Mouse (Mus musculus) heart, adult 11 months (tissue): ENCODE measurements around the gene Kcnk2.

Experiments used
- DNase-seq: peaks from one replicate; pipeline ENCODE4 v3.0.0; 2022

Gene Kcnk2

GRCm38 (mm10) chr1:189402223-189402943 is at the start of gene Kcnk2:
Gene Kcnk2, minus strand, starts transcription at chr1:189402273.
- peak; percentile 61 for DNase-seq

GRCm38 (mm10) chr1:189440741-189441140 is 38.7 kb upstream of the Kcnk2 start:
- peak; percentile 80 for DNase-seq

GRCm38 (mm10) chr1:189437126-189437525 is 35.1 kb upstream of the Kcnk2 start:
- DNase-seq: peak; percentile 95

- DNase-seq: peak; percentile 28
Observed at GRCm38 (mm10) chr1:189435452-189435851, 33.4 kb upstream of the Kcnk2 start.

GRCm38 (mm10) chr1:189431479-189431878 is 29.4 kb upstream of the Kcnk2 start:
- DNase-seq: no peak

GRCm38 (mm10) chr1:189430534-189430933 is 28.5 kb upstream of the Kcnk2 start:
- peak; percentile 85 for DNase-seq

GRCm38 (mm10) chr1:189429566-189429965 is 27.5 kb upstream of the Kcnk2 start:
- peak; percentile 82 for DNase-seq

GRCm38 (mm10) chr1:189426252-189426651 is 24.2 kb upstream of the Kcnk2 start:
- DNase-seq: peak; percentile 28

- DNase-seq: peak; percentile 64
Observed at GRCm38 (mm10) chr1:189419914-189420313, 17.8 kb upstream of the Kcnk2 start.

GRCm38 (mm10) chr1:189409906-189410305 is 7.8 kb upstream of the Kcnk2 start:
- peak; percentile 70 for DNase-seq

GRCm38 (mm10) chr1:189405221-189405620 is 3.1 kb upstream of the Kcnk2 start:
- DNase-seq: peak; percentile 95

GRCm38 (mm10) chr1:189403546-189403945 is 1.5 kb upstream of the Kcnk2 start:
- DNase-seq: peak; percentile 69

- peak; percentile 67 for DNase-seq
Observed at GRCm38 (mm10) chr1:189403139-189403538, 1.1 kb upstream of the Kcnk2 start.

- DNase-seq: peak; percentile 36
Observed at GRCm38 (mm10) chr1:189386848-189387247, 15.2 kb downstream of the Kcnk2 start.

- DNase-seq: no peak
Observed at GRCm38 (mm10) chr1:189386141-189386540, 15.9 kb downstream of the Kcnk2 start.

- DNase-seq: no peak
Observed at GRCm38 (mm10) chr1:189367722-189368121, 34.4 kb downstream of the Kcnk2 start.

GRCm38 (mm10) chr1:189364188-189364587 is 37.9 kb downstream of the Kcnk2 start:
- DNase-seq: peak; percentile 24

- peak; percentile 37 for DNase-seq
Observed at GRCm38 (mm10) chr1:189362579-189362978, 39.5 kb downstream of the Kcnk2 start.

GRCm38 (mm10) chr1:189359699-189360098 is 42.4 kb downstream of the Kcnk2 start:
- DNase-seq: peak; percentile 71

- DNase-seq: peak; percentile 15
Observed at GRCm38 (mm10) chr1:189353887-189354286, 48.2 kb downstream of the Kcnk2 start.

- no peak for DNase-seq
Observed at GRCm38 (mm10) chr1:189351804-189352203, 50.3 kb downstream of the Kcnk2 start.

- DNase-seq: peak; percentile 80
Observed at GRCm38 (mm10) chr1:189349205-189349604, 52.9 kb downstream of the Kcnk2 start.

- peak; percentile 85 for DNase-seq
Observed at GRCm38 (mm10) chr1:189345166-189345565, 56.9 kb downstream of the Kcnk2 start.

GRCm38 (mm10) chr1:189343301-189344251 is 58.5 kb downstream of the Kcnk2 start:
- DNase-seq: peak; percentile 95
